Mouse (Mus musculus) forebrain, embryonic 16.5 days (tissue): ENCODE data around the gene Ctcf. TPM values are rescaled to one million over a fixed set of nuclear protein-coding genes. Genes with fewer than 3 reads are reported as not detected.

Experiments
- ATAC-seq: fragments of 200-750 bp; cut with Nextera tagmentation; 2 replicates; pipeline ENCODE4 v1.8.0; 2017; ENCODE audit warnings: mild to moderate bottlenecking, moderate library complexity
- H3K27ac ChIP-seq: fragments of 300-500 bp; sonication (generic); 2 replicates; pipeline ENCODE4 v1.5.1; 2014; ENCODE audit warnings: low read length, control low read depth
- H3K27me3 ChIP-seq: fragments of 300-500 bp; sonication (generic); replicated peaks from 2 replicates; pipeline ENCODE4 v1.6.1; 2014; ENCODE audit warnings: low read length; ENCODE audit not compliant: control insufficient read depth, insufficient read depth
- H3K36me3 ChIP-seq: fragments of 300-500 bp; sonication (generic); 2 replicates; pipeline ENCODE4 v1.6.1; 2014; ENCODE audit not compliant: control insufficient read depth, insufficient read depth
- H3K4me1 ChIP-seq: fragments of 300-500 bp; sonication (generic); replicated peaks from 2 replicates; pipeline ENCODE4 v1.6.1; 2014; ENCODE audit warnings: low read length; ENCODE audit not compliant: control insufficient read depth, insufficient read depth
- H3K4me2 ChIP-seq: fragments of 300-500 bp; sonication (generic); 2 replicates; pipeline ENCODE4 v1.6.1; 2014; ENCODE audit warnings: mild to moderate bottlenecking, low read length, control low read depth
- H3K4me3 ChIP-seq: fragments of 300-500 bp; sonication (generic); replicated peaks from 2 replicates; pipeline ENCODE4 v1.5.1; 2014; ENCODE audit warnings: mild to moderate bottlenecking, low read length, control low read depth
- H3K9ac ChIP-seq: fragments of 300-500 bp; sonication (generic); replicated peaks from 2 replicates; pipeline ENCODE4 v1.6.1; 2014; ENCODE audit warnings: low read depth, low read length, control low read depth
- H3K9me3 ChIP-seq: fragments of 300-500 bp; sonication (generic); 2 replicates; pipeline ENCODE4 v1.6.1; 2016; ENCODE audit warnings: low read length; ENCODE audit not compliant: control insufficient read depth
- WGBS: fragments of 180-500 bp; shearing (Covaris S2); extraction: QIAGEN DNeasy Blood & Tissue Kit; methylation state at CpG from one replicate; pipeline ENCODE4 v1.1.7; 2014; 5-methylcytosine and 5-hydroxymethylcytosine counted together
- polyA plus RNA-seq: library from polyadenylated mRNA; unstranded; fragments of >200 nt; fragmentation: Nextera tagmentation; extraction: Ambion mirVana; gene quantifications from 2 replicates; pipeline ENCODE4 v1.2.1, GENCODE M21; 2015

The Ctcf gene
- polyA plus RNA-seq, 1 experiment from 2014 or later = 137 TPM

DNA sequence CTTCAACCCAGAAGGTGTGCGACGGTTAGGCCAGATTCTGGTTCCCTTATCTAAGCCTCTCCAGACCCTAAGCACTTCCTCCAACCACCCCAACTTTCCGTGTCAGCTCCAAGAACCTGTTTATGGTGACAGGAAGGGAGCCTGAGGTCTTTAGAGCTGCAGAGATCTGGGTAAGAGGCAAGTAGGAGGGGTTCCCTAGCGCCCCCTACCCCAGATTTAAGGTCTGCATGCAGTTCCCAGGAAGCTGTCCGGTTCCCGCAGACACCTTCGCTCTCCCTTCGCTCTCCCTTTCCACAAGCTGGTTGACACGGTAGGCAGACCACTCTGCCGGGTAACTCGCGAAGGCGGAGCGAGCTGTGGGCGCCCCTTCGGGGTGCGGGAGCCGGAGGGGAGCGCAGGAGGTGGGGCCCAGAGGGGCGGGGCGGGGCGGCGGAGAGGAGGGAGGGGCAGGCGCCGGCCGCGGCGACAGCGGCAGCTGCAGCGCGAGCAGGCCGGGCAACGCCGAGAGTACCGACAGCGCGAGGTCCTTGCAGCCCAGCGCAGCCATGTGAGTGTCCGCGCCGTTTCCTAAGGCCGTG lies 31.5 kb upstream of the Ctcf start, which contains the start of gene Ripor1:
Gene Ripor1 (plus strand): TSS at position 452 of the 578 bp plus-strand sequence.
- H3K4me2 ChIP-seq = peak within 1 kb of the TSS; percentile 97
- H3K9me3 ChIP-seq = no peaks in the 10 kb centered on the region
- H3K27me3 ChIP-seq = no peaks in the 10 kb centered on the region
- peak; percentile 85 for ATAC-seq
- under 1% methylated on average over 29 of the region's 42 CpGs for WGBS
- H3K4me1 ChIP-seq = peaks cover 21% of the 10 kb centered on the region
- H3K27ac ChIP-seq = peak within 1 kb of the TSS; percentile 74
- H3K4me3 ChIP-seq = peak within 1 kb of the TSS; percentile 68
- no peaks in the 10 kb centered on the region for H3K36me3 ChIP-seq
- H3K9ac ChIP-seq = peak within 1 kb of the TSS; percentile 73

GRCm38 (mm10) chr8:105605491-105606188 lies 30.7 kb upstream of the Ctcf start:
- peak overlapping the region; percentile 74 for H3K27ac ChIP-seq
- under 1% methylated on average over 34 of the region's 39 CpGs for WGBS
- H3K4me3 ChIP-seq = peak overlapping the region; percentile 68
- ATAC-seq = peak; percentile 51
- no peaks in the 10 kb centered on the region for H3K27me3 ChIP-seq
- peaks cover 21% of the 10 kb centered on the region for H3K4me1 ChIP-seq
- no peaks in the 10 kb centered on the region for H3K36me3 ChIP-seq
- no peaks in the 10 kb centered on the region for H3K9me3 ChIP-seq
- H3K4me2 ChIP-seq = peak overlapping the region; percentile 97
- H3K9ac ChIP-seq = peak overlapping the region; percentile 73

DNA sequence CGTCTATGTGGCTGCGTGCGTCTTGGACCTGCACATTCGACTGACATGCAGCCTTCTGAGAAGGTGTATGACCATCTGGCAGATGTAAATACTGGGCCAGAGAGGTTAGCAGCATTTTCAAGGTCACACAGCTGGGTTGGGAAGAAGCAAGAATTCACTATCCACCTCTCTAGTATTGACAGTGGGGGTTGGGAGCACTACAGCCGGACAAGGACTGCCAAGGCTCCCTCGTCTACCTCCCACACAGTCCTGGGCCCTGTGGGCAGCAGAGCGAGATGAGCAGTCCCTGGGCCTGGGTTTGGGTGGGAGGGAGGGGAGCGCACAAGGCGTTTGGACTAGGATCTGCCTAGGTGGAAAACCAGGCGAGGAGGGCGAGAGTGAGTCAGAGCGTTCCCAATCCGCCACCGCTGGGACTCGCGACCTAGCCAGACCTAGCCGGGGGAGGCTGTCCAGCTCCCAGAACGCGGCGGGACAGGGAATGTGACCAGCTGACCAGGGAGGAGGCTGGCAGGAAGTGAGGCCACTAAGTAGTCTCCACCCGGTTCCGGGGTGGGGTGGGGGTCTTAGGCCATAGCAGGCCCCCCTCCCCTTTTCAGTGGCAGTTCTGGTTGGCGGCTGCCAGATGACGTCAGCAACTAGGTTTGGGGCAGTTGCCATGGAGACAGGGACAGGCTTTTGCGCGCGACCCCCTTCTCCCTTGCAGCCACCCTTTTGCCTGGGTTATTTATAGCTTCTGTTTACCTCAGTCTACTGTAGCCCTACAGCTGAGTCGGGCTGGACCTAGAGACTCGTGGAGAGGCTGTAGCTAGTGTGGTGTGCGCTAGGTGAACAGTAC lies 30.0 kb upstream of the Ctcf start:
- H3K27me3 ChIP-seq = no peaks in the 10 kb centered on the region
- H3K4me3 ChIP-seq = peak overlapping the region; percentile 68
- peak overlapping the region; percentile 97 for H3K4me2 ChIP-seq
- under 1% methylated on average over 30 of the region's 30 CpGs for WGBS
- peak overlapping the region; percentile 74 for H3K27ac ChIP-seq
- peaks cover 21% of the 10 kb centered on the region for H3K4me1 ChIP-seq
- H3K9me3 ChIP-seq = no peaks in the 10 kb centered on the region
- no peaks in the 10 kb centered on the region for H3K36me3 ChIP-seq
- peak overlapping the region; percentile 73 for H3K9ac ChIP-seq
- peak; percentile 60 for ATAC-seq

DNA sequence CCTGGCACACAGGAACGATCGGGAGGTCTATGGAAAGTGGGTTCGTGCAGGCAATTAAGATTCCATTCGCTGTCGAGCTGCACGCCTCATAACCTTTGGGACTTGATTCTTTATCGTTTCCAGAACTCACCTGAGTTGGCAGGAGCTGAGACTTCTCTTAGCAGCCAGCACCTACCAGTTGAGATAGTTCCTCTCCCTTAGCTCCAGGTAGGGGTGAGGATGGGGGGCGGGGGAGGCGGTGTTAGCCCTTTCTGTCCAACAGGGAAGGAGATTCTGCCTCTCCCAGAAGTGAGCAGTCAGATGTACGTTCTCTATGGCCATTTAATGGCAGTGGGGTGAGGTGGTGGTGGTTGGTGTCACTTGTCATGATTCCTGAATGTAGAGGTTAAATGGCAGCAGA lies 29.3 kb upstream of the Ctcf start:
- H3K9me3 ChIP-seq = no peaks in the 10 kb centered on the region
- H3K36me3 ChIP-seq = no peaks in the 10 kb centered on the region
- H3K9ac ChIP-seq = peak overlapping the region; percentile 73
- no peak for ATAC-seq
- H3K27me3 ChIP-seq = peaks cover 3% of the 10 kb centered on the region; the same call in 1 of the 2 replicates
- H3K4me2 ChIP-seq = peak overlapping the region; percentile 97
- peaks cover 21% of the 10 kb centered on the region for H3K4me1 ChIP-seq
- H3K4me3 ChIP-seq = peak overlapping the region; percentile 68
- 5% methylated on average over 10 of the region's 10 CpGs for WGBS
- H3K27ac ChIP-seq = 0 out of 2 replicates have a peak overlapping the region, but pooled peaks have one; percentile 20

- ATAC-seq = no peak
- Histone ChIP-seq H3K9ac (no peak overlapping the region), H3K4me1 (peaks cover 21% of the 10 kb centered on the region), H3K27ac (no peak overlapping the region), H3K36me3 (no peaks in the 10 kb centered on the region), H3K4me2 (no peak overlapping the region), H3K27me3 (peaks cover 6% of the 10 kb centered on the region; the same call in 1 of the 2 replicates), H3K4me3 (no peak overlapping the region), H3K9me3 (no peaks in the 10 kb centered on the region)
- 31% methylated on average over 4 of the region's 4 CpGs for WGBS
Observed at GRCm38 (mm10) chr8:105607684-105608083, 28.7 kb upstream of the Ctcf start.

DNA sequence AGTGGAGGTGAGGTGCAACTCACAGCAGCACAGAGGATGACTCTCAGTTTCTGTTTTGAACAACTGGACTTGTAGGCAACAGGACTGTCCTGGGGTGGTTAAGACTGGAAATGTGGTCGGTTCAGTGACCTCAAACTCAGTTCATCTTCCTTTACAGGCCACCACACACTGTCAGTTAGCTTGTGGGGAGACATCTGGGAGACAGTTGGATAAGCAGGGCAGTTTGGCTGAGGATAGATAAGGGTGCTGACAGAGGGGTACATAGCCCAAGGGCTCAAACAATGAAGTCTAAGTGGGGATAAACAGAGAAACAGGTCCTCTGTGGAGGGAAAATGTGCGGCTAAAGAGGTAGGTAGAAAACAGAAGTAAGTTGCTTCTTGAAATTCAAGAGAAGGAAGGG lies 27.0 kb upstream of the Ctcf start:
- no peak for ATAC-seq
- WGBS = 83% methylated on average over 2 of the region's 2 CpGs
- no peak overlapping the region for H3K4me2 ChIP-seq
- H3K4me3 ChIP-seq = no peak overlapping the region
- H3K27ac ChIP-seq = no peak overlapping the region
- no peak overlapping the region for H3K9ac ChIP-seq
- H3K36me3 ChIP-seq = no peaks in the 10 kb centered on the region
- peaks cover 36% of the 10 kb centered on the region for H3K4me1 ChIP-seq
- no peaks in the 10 kb centered on the region for H3K9me3 ChIP-seq
- peaks cover 12% of the 10 kb centered on the region; the same call in 1 of the 2 replicates for H3K27me3 ChIP-seq

- Histone ChIP-seq H3K27me3 (peaks cover 12% of the 10 kb centered on the region; the same call in 1 of the 2 replicates), H3K27ac (no peak overlapping the region), H3K4me3 (no peak overlapping the region), H3K4me1 (peaks cover 33% of the 10 kb centered on the region), H3K36me3 (no peaks in the 10 kb centered on the region), H3K9ac (no peak overlapping the region), H3K4me2 (no peak overlapping the region), H3K9me3 (no peaks in the 10 kb centered on the region)
- no peak for ATAC-seq
- 82% methylated on average over 4 of the region's 4 CpGs for WGBS
Observed at GRCm38 (mm10) chr8:105609771-105610170, 26.6 kb upstream of the Ctcf start.

DNA sequence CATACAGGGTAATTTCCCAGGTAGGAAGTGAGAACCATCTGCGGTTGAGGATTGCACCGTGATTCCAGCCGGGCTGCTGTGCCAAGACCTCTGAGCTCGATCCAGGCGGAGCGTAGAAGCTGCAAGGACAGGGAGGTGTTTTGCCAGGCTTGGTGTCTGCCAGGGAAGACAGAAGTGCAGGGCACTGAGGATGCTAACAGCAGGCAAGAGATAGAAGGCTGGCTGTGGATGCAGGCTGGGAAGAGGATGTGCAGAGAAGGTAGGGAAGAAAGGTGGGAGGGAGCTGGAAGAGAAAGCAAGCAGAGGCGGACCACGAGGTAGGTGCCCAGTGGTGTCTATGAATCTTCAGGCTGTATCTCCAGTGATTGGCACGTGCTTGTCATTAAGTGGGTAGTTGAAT lies 24.5 kb upstream of the Ctcf start:
- 83% methylated on average over 9 of the region's 9 CpGs for WGBS
- no peak overlapping the region for H3K4me2 ChIP-seq
- H3K4me3 ChIP-seq = no peak overlapping the region
- no peak for ATAC-seq
- H3K36me3 ChIP-seq = peaks cover 10% of the 10 kb centered on the region
- no peak overlapping the region for H3K27ac ChIP-seq
- H3K27me3 ChIP-seq = peaks cover 12% of the 10 kb centered on the region; the same call in 1 of the 2 replicates
- H3K9ac ChIP-seq = no peak overlapping the region
- peaks cover 21% of the 10 kb centered on the region for H3K4me1 ChIP-seq
- H3K9me3 ChIP-seq = no peaks in the 10 kb centered on the region

GRCm38 (mm10) chr8:105613037-105613436 lies 23.3 kb upstream of the Ctcf start:
- WGBS = 5% methylated on average over 20 of the region's 20 CpGs
- Histone ChIP-seq H3K27me3 (peaks cover 12% of the 10 kb centered on the region; the same call in 1 of the 2 replicates), H3K27ac (no peak overlapping the region), H3K36me3 (peaks cover 20% of the 10 kb centered on the region), H3K9ac (no peak overlapping the region), H3K4me1 (peaks cover 14% of the 10 kb centered on the region), H3K4me3 (peak overlapping the region; percentile 6; the same call in 1 of the 2 replicates), H3K9me3 (no peaks in the 10 kb centered on the region), H3K4me2 (no peak overlapping the region; the same call in 1 of the 2 replicates)
- no peak for ATAC-seq
